Mouse (Mus musculus) Patski (cell line): Measurements from ENCODE around the gene Tmem234. TPM values are rescaled to one million over a fixed set of nuclear protein-coding genes. Genes with fewer than 3 reads are reported as not detected.
A peak's percentile ranks its signal among the peaks of the same experiment; 100 is the strongest.

ENCODE experiments used
- ATAC-seq: fragments of 100-300 bp; one replicate; pipeline ENCODE4 v1.8.0; 2021
- CTCF ChIA-PET: fragments of 350-600 bp; sonication (Branson Sonifier 250); formaldehyde crosslinking; loops from one replicate; lab custom pipeline; 2022; ENCODE audit warnings: inconsistent platforms; lab: Charles Lee
- POLR2A ChIA-PET: fragments of 350-600 bp; sonication (Branson Sonifier 250); formaldehyde crosslinking; loops from one replicate; lab custom pipeline; 2022; ENCODE audit warnings: antibody characterized with exemption, inconsistent platforms; lab: Charles Lee
- DNase-seq: peaks from one replicate; pipeline ENCODE4 v3.0.0-alpha.2; 2011; ENCODE audit warnings: low read depth, low spot score
- H3K27me3 ChIP-seq: fragments of 371-371 bp; one replicate; pipeline ENCODE4 v1.5.1; 2021
- CTCF ChIP-seq: fragments of 100-300 bp; IDR thresholded peaks from one replicate; pipeline ENCODE4 v1.5.1; 2021
- in situ Hi-C: fragments of 300-500 bp; cut with MboI; formaldehyde crosslinking; loops from 3 replicates; pipeline ENCODE4 v1.11.1; 2018; ENCODE audit warnings: low pct_unique_long_range_greater_than_20kb, mixed read lengths
- polyA plus RNA-seq: library from polyadenylated mRNA; unstranded; gene quantifications from one replicate; pipeline ENCODE4 v1.2.3, GENCODE M21; 2021

Gene Tmem234
- polyA plus RNA-seq, 1 experiment from 2014 or later: 79.8 TPM

DNA sequence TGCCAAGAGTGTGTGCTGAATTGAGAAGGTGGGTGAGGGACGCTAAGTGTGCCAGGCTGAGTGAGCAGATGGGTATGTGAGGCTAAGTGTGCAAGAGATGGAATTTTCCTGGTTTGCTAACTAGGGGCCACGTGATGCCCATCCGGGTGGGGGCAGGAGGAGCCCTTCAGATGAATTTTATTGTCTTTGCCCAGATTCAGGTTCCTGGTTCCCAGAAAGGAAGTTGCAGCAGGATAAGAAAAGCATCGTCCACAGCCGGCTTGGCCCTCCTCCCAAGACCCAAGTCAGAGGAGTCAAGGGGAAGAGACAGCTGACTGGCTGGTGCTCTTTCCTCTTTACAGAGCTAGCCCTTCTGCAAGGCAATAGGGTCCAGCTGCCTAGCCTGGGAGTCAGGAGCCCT, 22.0 kb upstream of the Tmem234 start, which contains the start of gene Fam167b:
Gene Fam167b (minus strand): TSS at position 84 of the 400 bp plus-strand sequence.
- DNase-seq: no peak
- no peak for TF ChIP-seq CTCF
- H3K27me3 ChIP-seq: no peaks in the 10 kb centered on the region
- in situ Hi-C loops: no loop called here
- ChIA-PET CTCF (interaction anchor here (3.6 kb wide), 1 partner anchor 30 kb away, joined by 19 read pairs; no protein-coding TSS in a partner anchor), POLR2A (no interaction called here)
- no peak for ATAC-seq

DNA sequence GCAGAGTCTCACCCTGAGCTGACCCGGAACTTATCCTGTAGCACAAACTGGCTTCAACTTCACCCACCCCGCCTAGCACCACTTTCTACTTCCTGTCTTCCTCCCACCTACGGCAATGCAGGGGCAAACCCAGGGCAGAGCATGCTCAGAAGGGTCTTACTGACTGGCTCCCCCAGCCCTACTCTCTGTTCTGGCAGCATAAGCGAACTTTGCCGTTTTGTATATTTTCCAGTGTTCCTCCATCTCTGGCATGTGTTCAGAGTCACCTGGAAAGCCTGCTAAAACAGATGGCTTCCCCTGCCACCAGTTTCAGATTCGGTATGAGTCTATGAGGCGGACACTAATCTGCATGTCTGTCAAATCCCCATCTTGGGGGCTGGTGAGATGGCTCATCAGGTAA, 20.1 kb upstream of the Tmem234 start:
- CTCF ChIA-PET: no interaction called here
- POLR2A ChIA-PET: no interaction called here
- in situ Hi-C loops: no loop called here
- no peak for TF ChIP-seq CTCF
- H3K27me3 ChIP-seq: no peaks in the 10 kb centered on the region
- ATAC-seq: no peak
- no peak for DNase-seq

DNA sequence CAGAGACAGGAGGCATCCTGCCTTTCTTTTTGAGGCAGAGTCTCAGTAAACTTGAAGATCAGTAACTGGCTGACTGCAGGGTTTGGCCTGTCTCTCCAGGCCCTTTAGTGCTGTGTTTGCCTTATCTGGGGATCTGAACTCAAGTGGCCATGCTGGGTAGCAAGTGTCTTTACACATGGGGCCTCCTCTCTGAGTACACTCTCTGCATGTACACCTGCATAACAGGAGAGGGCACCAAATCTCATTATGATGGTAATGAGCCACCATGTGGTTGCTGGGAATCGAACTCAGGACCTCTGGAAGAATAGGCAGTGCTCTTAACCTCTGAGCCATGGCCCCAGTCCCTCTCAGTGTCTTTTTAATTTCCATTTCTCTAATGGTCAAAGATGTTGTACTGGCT, 18.2 kb upstream of the Tmem234 start:
- TF ChIP-seq CTCF: no peak
- ATAC-seq: no peak

DNA sequence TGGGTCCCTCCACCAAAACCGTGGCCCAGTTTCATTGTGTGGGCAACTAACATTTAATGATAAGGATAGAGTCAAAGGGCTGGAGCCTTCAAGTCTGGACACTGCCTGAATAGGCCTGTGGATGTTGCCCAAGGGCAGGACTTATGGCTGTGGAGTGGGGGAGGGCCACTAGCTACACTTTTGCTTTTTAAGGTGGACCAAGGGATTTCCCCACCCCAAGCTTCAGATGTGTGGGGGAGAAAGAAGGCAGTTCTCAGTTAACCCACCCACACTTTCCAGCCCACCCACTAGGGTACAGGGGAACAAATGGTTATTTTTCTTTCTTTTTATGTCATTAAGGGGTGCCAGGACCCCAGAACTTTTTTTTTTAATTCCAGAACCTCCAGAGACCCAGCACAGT, 16.1 kb upstream of the Tmem234 start:
- H3K27me3 ChIP-seq: no peaks in the 10 kb centered on the region
- TF ChIP-seq CTCF: no peak
- in situ Hi-C loops: no loop called here
- ChIA-PET POLR2A (interaction anchor here (0.9 kb wide), 1 partner anchor 17 kb away, joined by 6 read pairs; the partner anchor contains the start of genes Eif3i and Tmem234), CTCF (interaction anchor here (0.9 to 1.0 kb wide), 2 partner anchors 15 to 25 kb away, joined by 3 to 4 read pairs; no protein-coding TSS in a partner anchor)
- ATAC-seq (no peak), DNase-seq (no peak)

More for the DNA sequence above, 18.2 kb upstream of the Tmem234 start:
- DNase-seq: no peak
- ChIA-PET CTCF (interaction anchor here (1.7 kb wide), 1 partner anchor 27 kb away, joined by 5 read pairs; no protein-coding TSS in a partner anchor), POLR2A (no interaction called here)
- no peaks in the 10 kb centered on the region for H3K27me3 ChIP-seq
- in situ Hi-C loops: no loop called here

DNA sequence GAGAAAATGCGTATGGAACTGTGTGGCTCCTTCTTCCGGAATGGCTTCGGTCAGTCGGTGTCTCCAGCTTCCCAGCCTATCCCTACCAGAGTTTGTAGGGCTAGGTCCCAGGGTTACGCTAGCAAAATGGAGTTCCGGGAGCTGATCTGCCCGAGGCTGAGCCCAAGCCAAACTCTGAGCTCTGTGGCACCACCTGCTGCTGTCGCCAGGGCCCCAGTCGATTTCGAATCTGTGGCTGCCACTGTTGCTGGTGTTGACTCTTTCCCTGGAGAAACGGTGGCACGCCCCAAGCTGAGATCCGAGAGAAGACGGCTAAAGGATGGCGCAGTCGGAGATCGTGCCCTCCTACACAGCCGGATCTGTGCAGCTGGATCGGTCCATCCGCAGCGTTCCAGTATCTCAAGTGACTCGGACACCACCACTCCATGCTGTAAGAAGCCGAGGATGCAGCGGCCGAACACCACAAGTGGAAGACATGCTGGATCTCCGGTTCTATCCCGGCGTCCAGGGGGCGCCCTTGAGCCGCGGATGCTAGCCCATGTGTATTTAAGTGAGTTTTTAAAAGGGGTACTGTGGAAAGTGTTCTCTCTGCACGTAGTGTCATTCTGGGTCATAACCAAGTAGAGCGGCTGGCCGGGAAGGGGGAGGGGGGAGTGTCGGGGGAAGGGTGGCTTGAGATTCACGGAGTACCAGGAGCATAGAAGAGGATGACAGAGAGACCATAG, 15.4 kb upstream of the Tmem234 start:
- CTCF ChIA-PET: interaction anchor here (0.9 to 1.3 kb wide), 3 partner anchors 8 to 24 kb away, joined by 3 to 5 read pairs (median 4); no protein-coding TSS in a partner anchor
- ATAC-seq: no peak
- in situ Hi-C loops: loop anchor here (5.0 kb wide), 1 partner anchor 43 kb away; the partner anchor contains the start of gene Hdac1

DNA sequence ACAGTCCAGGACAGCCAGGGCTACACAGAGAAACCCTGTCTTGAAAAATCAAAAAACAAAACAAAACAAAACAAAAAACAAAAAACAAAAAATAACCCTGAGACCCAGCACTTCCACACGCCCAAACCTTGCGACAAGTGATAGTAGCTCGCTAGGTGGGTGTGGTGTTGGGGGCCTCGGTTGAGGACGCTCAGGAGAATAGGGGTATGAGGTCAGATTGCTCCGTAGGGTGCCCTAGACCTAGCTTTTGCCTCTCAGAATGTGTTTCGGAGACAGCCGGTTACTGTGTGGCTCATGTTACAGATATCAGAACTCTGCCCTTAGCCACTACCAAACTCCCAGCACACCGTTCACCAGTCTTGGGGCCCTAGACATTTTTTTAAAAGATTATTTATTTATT, 14.7 kb upstream of the Tmem234 start:
- no peak for DNase-seq
- no peak for ATAC-seq
- in situ Hi-C loops: loop anchor here (5.0 kb wide), 1 partner anchor 43 kb away; the partner anchor contains the start of gene Hdac1
- no peaks in the 10 kb centered on the region for H3K27me3 ChIP-seq
- no peak for TF ChIP-seq CTCF
- ChIA-PET CTCF (interaction anchor here (1.3 kb wide), 2 partner anchors 8 to 13 kb away, joined by 5 to 6 read pairs; no protein-coding TSS in a partner anchor), POLR2A (no interaction called here)

More for the DNA sequence above, 15.4 kb upstream of the Tmem234 start:
- TF ChIP-seq CTCF: peak; percentile 78
- no peaks in the 10 kb centered on the region for H3K27me3 ChIP-seq
- DNase-seq: no peak
- POLR2A ChIA-PET: interaction anchor here (0.9 kb wide), 1 partner anchor 16 kb away, joined by 6 read pairs; the partner anchor contains the start of genes Eif3i and Tmem234

DNA sequence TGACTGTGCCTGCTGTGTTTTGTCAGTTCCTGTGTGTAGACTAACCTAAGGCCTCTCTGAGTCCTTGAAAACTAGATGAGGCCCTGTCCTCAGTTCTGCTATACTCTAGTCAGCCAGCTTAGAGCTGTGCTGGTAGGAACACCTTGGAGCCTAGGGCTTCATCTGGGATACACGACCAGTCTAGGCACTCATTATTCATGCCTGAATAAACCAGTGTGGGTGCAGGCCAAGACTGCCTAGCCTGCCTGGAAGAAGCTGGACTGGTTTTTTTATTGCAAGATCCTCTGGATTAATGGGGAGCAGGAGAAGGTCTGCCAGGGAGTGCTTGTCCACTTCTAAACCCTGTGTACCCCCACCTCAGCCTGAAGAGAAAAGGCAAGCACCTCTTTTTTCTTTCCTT, 13.5 kb upstream of the Tmem234 start:
- in situ Hi-C loops: loop anchor here (5.0 kb wide), 1 partner anchor 45 kb away; the partner anchor contains the start of gene Hdac1
- ATAC-seq (no peak), DNase-seq (no peak)
- CTCF ChIA-PET: interaction anchor here (1.3 kb wide), 1 partner anchor 12 kb away, joined by 6 read pairs; no protein-coding TSS in a partner anchor
- POLR2A ChIA-PET: interaction anchor here (0.7 kb wide), 1 partner anchor 217 kb away, joined by 3 read pairs; no protein-coding TSS in a partner anchor
- TF ChIP-seq CTCF: no peak
- no peaks in the 10 kb centered on the region for H3K27me3 ChIP-seq

DNA sequence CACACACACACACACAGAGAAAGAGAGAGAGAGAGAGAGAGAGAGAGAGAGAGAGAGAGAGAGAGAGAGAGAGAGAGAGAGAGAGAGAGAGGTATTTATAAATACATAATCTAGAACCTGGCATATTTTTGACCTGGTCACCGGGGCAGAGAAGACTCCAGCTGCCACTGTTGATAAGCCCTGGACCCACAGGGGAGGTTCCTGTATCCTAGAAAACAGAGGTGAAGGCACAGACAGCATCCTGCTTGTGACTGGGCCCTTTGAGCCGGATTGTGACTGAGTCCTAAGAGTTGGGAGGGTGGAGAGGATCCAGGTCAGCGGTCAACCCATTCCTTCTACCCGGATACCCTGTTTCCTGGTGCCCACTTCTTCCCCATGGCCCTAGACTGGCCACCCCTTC, 11.6 kb upstream of the Tmem234 start:
- in situ Hi-C loops: loop anchor here (5.0 kb wide), 1 partner anchor 47 kb away; the partner anchor contains the start of gene Hdac1
- TF ChIP-seq CTCF: no peak
- H3K27me3 ChIP-seq: no peaks in the 10 kb centered on the region
- ChIA-PET CTCF (no interaction called here), POLR2A (no interaction called here)
- DNase-seq (no peak), ATAC-seq (no peak)

DNA sequence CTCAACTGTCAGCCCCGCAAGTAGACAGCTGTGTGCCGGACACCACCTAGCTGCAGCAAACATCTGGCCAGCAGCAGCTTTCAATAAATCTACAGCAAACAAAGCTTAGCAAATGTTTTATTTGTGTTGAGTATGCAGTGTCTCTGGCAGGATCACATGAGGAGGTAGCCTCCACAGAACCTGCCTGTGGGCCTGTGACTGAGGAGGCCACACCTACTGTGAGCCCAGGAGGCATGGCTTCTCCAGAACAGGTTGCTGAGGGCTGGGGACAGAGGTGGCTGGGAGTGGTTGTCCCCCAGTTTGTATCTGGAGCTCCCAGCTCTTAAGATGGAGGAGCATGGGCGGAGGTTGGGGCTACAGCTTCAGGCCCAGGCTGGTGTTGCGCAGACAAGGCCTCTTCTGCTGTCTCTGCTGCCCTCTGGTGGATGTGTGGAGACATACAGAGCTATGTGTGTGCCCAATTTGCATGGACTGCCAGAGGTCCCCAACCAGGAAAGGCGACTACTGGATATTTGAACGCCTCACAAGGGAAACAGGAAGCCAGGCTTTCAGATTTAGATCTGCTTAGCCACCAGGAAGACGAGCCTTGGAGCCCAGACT, 8.1 kb downstream of the Tmem234 start:
- no peak for DNase-seq
- TF ChIP-seq CTCF: no peak
- ATAC-seq: peak; percentile 65
- H3K27me3 ChIP-seq: no peaks in the 10 kb centered on the region
- in situ Hi-C loops: no loop called here
- ChIA-PET CTCF (interaction anchor here (0.7 to 2.6 kb wide), 18 partner anchors 8 to 153 kb away, joined by 3 to 19 read pairs (median 4); partner anchors contain the start of genes Fam167b, Hdac1 and Lck), POLR2A (interaction anchor here (0.7 to 1.0 kb wide), 2 partner anchors 8 to 12 kb away, joined by 3 read pairs; no protein-coding TSS in a partner anchor)

DNA sequence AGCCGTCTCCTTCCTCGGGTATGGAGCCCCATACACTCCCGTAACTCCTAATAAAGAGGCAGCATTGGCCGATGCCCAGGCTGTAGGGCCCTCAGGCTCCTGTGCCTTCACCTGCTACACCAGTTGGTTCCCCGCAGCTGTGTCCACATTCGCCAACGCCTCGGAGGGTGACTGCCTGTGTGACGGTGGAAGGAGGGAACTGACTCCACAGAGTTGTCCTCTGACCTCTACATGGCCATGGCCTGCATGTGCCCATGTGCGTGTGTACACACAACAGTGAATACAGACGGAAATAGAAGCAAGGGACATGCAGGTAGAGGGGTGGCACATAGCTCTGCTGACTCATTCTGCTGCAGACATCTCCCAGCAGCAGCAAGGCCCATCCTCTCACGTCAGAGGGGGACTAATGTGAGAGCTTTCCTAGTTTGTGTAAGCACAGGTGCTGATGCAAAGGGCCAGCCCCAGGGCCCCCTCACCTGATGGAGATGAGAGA, 8.7 kb downstream of the Tmem234 start:
- ChIA-PET POLR2A (interaction anchor here (0.7 to 1.0 kb wide), 2 partner anchors 8 to 11 kb away, joined by 3 read pairs; no protein-coding TSS in a partner anchor), CTCF (interaction anchor here (0.9 to 2.6 kb wide), 15 partner anchors 10 to 154 kb away, joined by 3 to 19 read pairs (median 4); partner anchors contain the start of genes Fam167b and Lck)
- ATAC-seq (no peak), DNase-seq (no peak)
- H3K27me3 ChIP-seq: no peaks in the 10 kb centered on the region
- in situ Hi-C loops: no loop called here
- no peak for TF ChIP-seq CTCF
